Mouse (Mus musculus) liver, embryonic 13.5 days (tissue): Measurements from ENCODE around the gene Zbtb20. TPM values are rescaled to one million over a fixed set of nuclear protein-coding genes. Genes with fewer than 3 reads are reported as not detected.

Source experiments
- ATAC-seq: fragments of 200-750 bp; cut with Nextera tagmentation; 2 replicates; pipeline ENCODE4 v1.8.0; 2017; ENCODE audit warnings: low read depth, mild to moderate bottlenecking, moderate number of reproducible peaks, moderate library complexity
- DNase-seq: peaks from one replicate; pipeline ENCODE4 v3.0.0; 2022
- H3K27ac ChIP-seq: fragments of 300-500 bp; sonication (generic); 2 replicates; pipeline ENCODE4 v1.5.1; 2015; ENCODE audit warnings: moderate library complexity, mild to moderate bottlenecking, inconsistent platforms
- H3K27me3 ChIP-seq: fragments of 300-500 bp; sonication (generic); 2 replicates; pipeline ENCODE4 v1.6.1; 2015; ENCODE audit warnings: mild to moderate bottlenecking, inconsistent platforms
- H3K36me3 ChIP-seq: fragments of 300-500 bp; sonication (generic); 2 replicates; pipeline ENCODE4 v1.6.1; 2015; ENCODE audit warnings: mild to moderate bottlenecking, inconsistent platforms
- H3K4me1 ChIP-seq: fragments of 300-500 bp; sonication (generic); replicated peaks from 2 replicates; pipeline ENCODE4 v1.6.1; 2015; ENCODE audit warnings: inconsistent platforms
- H3K4me2 ChIP-seq: fragments of 300-500 bp; sonication (generic); 2 replicates; pipeline ENCODE4 v1.6.1; 2015; ENCODE audit warnings: inconsistent platforms, mild to moderate bottlenecking, moderate library complexity
- H3K4me3 ChIP-seq: fragments of 300-500 bp; sonication (generic); replicated peaks from 2 replicates; pipeline ENCODE4 v1.5.1; 2015; ENCODE audit warnings: mild to moderate bottlenecking, inconsistent platforms
- H3K9ac ChIP-seq: fragments of 300-500 bp; sonication (generic); 2 replicates; pipeline ENCODE4 v1.6.1; 2015; ENCODE audit warnings: mild to moderate bottlenecking, inconsistent platforms
- H3K9me3 ChIP-seq: fragments of 300-500 bp; sonication (generic); replicated peaks from 2 replicates; pipeline ENCODE4 v1.6.1; 2016; ENCODE audit warnings: inconsistent platforms
- WGBS: fragments of 180-500 bp; shearing (Covaris S2); methylation state at CpG from one replicate; pipeline ENCODE4 v1.1.7; 2015; ENCODE audit not compliant: insufficient replicate concordance; 5-methylcytosine and 5-hydroxymethylcytosine counted together
- polyA plus RNA-seq: library from polyadenylated mRNA; unstranded; fragments of >200 nt; fragmentation: Nextera tagmentation; extraction: Ambion mirVana; gene quantifications from 2 replicates; pipeline ENCODE4 v1.2.1, GENCODE M21; 2015

The Zbtb20 gene
- polyA plus RNA-seq = 2.5 and 2.7 TPM in 2 replicates

DNA sequence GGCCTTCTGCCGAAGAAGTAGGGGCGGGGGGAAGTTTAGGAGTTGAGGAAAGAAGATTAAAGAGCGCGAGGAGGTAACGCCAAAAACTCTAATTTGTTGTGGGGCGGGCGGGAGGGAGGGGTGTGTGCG lies at the start of gene Zbtb20:
TSS of gene Zbtb20 (plus strand) at position 30 of the 129 bp plus-strand sequence.
- H3K9ac ChIP-seq = peak within 1 kb of the TSS; percentile 83
- DNase-seq (no peak), ATAC-seq (no peak)
- no peaks in the 10 kb centered on the region for H3K27me3 ChIP-seq
- no peaks in the 10 kb centered on the region for H3K9me3 ChIP-seq
- 3% methylated on average over 7 of the region's 8 CpGs for WGBS
- no peaks in the 10 kb centered on the region for H3K36me3 ChIP-seq
- peak within 1 kb of the TSS; percentile 79 for H3K4me3 ChIP-seq
- H3K4me1 ChIP-seq = peaks cover 17% of the 10 kb centered on the region
- H3K27ac ChIP-seq = peak within 1 kb of the TSS; percentile 88
- H3K4me2 ChIP-seq = peak within 1 kb of the TSS; percentile 83

DNA sequence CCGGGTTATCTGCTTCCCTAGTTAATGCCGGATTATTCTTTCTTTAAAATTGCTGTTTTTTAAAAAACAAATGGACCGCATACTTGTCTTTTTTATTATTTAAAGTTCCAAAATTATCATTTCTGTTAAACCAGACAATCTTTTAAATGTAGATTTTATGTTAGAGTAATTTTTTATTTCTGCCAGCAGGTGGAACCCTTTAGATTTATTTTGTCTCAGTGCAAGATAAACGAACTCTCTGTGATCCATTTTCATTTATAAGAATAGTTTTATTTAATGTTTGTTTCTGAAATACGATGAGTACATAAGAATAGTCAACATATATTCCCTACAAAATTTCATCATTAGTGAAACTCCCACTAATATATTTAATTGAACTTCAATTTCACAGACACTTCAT lies 39.7 kb upstream of the Zbtb20 start:
- DNase-seq (no peak), ATAC-seq (no peak)
- WGBS = 59% methylated on average over 5 of the region's 5 CpGs
- Histone ChIP-seq H3K27ac (no peak overlapping the region), H3K27me3 (no peaks in the 10 kb centered on the region), H3K4me1 (no peaks in the 10 kb centered on the region), H3K4me2 (no peak overlapping the region), H3K36me3 (no peaks in the 10 kb centered on the region), H3K9me3 (no peaks in the 10 kb centered on the region), H3K9ac (no peak overlapping the region), H3K4me3 (no peak overlapping the region)

DNA sequence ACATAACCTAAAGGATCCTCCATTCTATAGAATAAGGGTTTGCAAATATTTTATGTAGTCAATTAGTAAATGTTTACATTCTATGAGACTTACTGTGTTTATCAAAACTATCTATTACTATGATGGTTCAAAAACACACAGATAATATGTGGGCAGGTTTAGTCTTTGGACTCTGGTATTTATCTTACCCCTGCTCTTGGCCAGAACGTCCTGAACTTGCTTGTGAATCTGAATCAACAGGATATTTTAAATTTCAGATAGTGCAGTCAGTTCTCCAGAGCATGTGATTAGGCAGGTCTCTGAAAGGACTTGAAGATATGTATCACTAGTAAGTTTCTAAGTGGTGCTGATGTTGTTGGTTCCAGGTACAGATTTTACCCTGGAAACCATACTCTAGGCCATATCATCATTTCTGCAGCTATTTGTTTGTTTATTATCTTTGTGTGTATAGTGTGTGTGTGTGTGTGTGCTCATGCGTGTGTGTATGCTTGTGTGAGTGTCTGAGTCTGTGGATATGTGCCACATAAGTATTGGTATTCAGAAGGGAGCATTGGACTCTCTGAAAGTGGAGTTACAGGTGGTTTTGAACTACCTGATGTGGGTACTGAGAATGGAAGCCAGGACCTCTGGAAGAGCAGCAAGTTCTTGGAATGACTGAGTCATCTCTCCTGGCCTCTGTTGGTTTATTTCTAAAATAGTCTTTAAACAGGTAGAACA lies 39.1 kb upstream of the Zbtb20 start:
- no peak overlapping the region for H3K4me3 ChIP-seq
- DNase-seq (no peak), ATAC-seq (no peak)
- no peak overlapping the region for H3K27ac ChIP-seq
- no peaks in the 10 kb centered on the region for H3K9me3 ChIP-seq
- no peaks in the 10 kb centered on the region for H3K36me3 ChIP-seq
- H3K4me1 ChIP-seq = no peaks in the 10 kb centered on the region
- 40% methylated on average over 2 of the region's 2 CpGs for WGBS
- no peaks in the 10 kb centered on the region for H3K27me3 ChIP-seq
- no peak overlapping the region for H3K4me2 ChIP-seq
- no peak overlapping the region for H3K9ac ChIP-seq

DNA sequence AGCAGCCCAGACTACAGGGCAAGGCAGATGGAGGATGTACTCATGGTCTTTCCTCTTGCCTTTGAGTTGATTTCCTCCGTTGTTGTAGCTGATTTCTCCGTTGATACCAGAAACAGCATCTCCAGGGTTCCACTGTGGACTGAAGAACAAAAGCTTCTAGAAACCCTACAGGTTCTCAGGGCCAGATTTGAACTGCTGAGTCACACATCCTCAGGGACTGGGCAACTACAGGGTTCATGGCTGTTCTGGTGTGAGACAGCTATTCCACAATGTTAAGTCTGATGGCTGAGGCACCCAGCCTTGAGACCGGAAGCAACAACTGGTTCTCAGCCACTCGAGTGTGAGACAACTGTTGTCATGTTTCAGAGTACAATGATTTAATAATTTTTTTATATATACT lies 37.5 kb upstream of the Zbtb20 start:
- 64% methylated on average over 4 of the region's 4 CpGs for WGBS
- Histone ChIP-seq H3K27ac (no peak overlapping the region), H3K4me3 (no peak overlapping the region), H3K27me3 (no peaks in the 10 kb centered on the region), H3K4me2 (no peak overlapping the region), H3K36me3 (no peaks in the 10 kb centered on the region), H3K4me1 (no peaks in the 10 kb centered on the region), H3K9ac (no peak overlapping the region), H3K9me3 (no peaks in the 10 kb centered on the region)
- no peak for DNase-seq
- no peak for ATAC-seq

DNA sequence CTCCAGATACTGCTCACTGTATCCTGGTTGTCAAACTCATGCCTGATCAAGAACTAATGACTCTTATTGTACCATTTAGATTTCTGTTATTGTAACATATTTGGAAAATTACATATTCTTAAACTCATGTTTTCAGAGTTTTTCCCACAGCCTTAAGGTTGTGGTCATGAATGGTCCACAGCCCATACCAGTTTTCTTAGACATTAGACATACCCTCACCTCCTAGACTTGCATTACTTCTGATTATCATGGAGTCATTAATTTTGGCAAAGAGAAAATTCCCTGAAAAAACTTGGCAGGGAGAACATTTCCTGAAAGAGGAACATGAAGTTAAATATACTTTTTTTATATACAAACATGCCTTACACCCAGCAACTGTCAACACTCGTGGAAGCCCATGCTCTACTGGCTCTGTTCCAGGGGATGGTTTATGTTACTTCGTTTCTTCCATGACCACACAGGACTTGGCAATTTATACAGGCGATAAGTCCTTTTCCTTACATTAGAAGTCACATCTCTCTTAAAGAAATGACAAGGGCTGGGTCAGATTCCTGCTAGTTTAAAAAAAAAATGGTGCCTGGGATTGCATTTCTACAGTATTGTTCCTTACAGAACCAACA lies 18.0 kb upstream of the Zbtb20 start:
- DNase-seq (no peak), ATAC-seq (no peak)
- H3K27ac ChIP-seq = no peak overlapping the region
- WGBS = 55% methylated on average over 3 of the region's 3 CpGs
- no peaks in the 10 kb centered on the region for H3K27me3 ChIP-seq
- H3K36me3 ChIP-seq = no peaks in the 10 kb centered on the region
- H3K4me3 ChIP-seq = no peak overlapping the region
- H3K9me3 ChIP-seq = no peaks in the 10 kb centered on the region
- no peak overlapping the region for H3K9ac ChIP-seq
- no peaks in the 10 kb centered on the region for H3K4me1 ChIP-seq
- no peak overlapping the region for H3K4me2 ChIP-seq

DNA sequence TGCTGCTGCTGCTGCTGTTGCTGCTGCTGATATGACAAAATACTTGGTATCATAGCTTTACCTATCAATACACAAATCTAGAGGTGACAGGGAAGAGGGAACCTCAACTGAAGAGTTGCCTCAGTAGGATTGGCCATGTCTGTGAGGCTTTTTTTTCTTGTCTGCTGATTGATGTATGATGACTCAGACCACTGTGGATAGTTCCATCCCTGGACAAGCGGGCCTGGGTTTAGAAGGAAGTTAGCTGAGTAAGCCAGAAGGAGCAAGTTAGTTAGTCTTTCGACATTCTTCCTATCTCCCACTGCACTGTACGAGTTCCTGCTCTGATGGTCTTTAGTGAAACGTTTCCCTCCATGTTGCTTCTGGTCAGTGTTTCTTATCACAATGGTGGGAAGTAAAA lies 16.4 kb upstream of the Zbtb20 start:
- Histone ChIP-seq H3K36me3 (no peaks in the 10 kb centered on the region), H3K4me2 (no peak overlapping the region), H3K9me3 (no peaks in the 10 kb centered on the region), H3K4me3 (no peak overlapping the region), H3K27ac (no peak overlapping the region), H3K9ac (no peak overlapping the region), H3K4me1 (no peaks in the 10 kb centered on the region), H3K27me3 (no peaks in the 10 kb centered on the region)
- no peak for DNase-seq
- WGBS = 39% methylated on average over 4 of the region's 4 CpGs
- ATAC-seq = no peak

DNA sequence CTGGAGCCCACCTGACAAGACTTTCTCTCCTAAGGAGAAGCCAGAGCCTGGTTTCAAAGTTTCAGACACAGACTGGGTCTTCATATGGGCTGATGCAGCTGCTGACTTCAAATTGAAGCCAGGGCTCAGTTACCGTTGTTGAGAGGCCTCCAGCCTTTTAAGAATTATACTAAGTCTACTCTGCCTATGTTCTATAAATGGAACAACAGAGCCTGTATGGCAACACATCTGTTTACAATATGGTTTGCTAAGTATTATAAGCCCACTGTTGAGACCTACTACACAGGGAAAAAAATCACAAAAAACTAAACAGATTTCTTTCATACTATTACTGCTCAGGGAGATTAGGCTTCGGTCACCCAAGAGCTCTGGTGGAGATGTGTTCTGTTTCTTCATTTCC lies 12.4 kb upstream of the Zbtb20 start:
- no peak overlapping the region for H3K4me3 ChIP-seq
- H3K9ac ChIP-seq = no peak overlapping the region
- no peak for DNase-seq
- no peak overlapping the region for H3K27ac ChIP-seq
- no peak overlapping the region for H3K4me2 ChIP-seq
- H3K4me1 ChIP-seq = no peaks in the 10 kb centered on the region
- WGBS = 72% methylated on average over 2 of the region's 2 CpGs
- no peak for ATAC-seq
- no peaks in the 10 kb centered on the region for H3K27me3 ChIP-seq
- H3K36me3 ChIP-seq = no peaks in the 10 kb centered on the region
- H3K9me3 ChIP-seq = no peaks in the 10 kb centered on the region

DNA sequence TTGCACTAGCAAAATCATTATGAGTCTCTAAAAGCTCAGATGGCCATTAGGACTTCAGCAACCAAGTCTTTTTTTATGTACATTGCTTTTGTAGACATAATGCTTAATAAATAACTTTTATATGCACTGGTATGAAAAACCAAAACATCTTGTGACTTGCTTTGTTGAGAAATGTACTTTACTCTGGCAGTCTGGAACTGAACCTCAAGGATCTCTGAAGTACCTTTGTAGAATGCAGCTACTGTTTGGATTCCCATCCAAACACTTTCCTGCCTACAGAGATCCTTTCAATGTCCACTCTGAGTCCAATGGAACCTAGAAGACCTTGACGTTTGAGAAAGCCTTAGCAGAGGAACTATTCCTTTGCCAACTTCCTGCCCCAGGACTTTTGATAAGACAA lies 9.6 kb upstream of the Zbtb20 start:
- no peak for DNase-seq
- Histone ChIP-seq H3K9ac (no peak overlapping the region), H3K36me3 (no peaks in the 10 kb centered on the region), H3K9me3 (no peaks in the 10 kb centered on the region), H3K4me1 (peaks cover 2% of the 10 kb centered on the region; the same call in 1 of the 2 replicates), H3K27ac (no peak overlapping the region), H3K4me3 (no peak overlapping the region), H3K27me3 (no peaks in the 10 kb centered on the region), H3K4me2 (no peak overlapping the region)
- WGBS = 28% methylated on average over 1 of the region's 1 CpGs
- no peak for ATAC-seq

DNA sequence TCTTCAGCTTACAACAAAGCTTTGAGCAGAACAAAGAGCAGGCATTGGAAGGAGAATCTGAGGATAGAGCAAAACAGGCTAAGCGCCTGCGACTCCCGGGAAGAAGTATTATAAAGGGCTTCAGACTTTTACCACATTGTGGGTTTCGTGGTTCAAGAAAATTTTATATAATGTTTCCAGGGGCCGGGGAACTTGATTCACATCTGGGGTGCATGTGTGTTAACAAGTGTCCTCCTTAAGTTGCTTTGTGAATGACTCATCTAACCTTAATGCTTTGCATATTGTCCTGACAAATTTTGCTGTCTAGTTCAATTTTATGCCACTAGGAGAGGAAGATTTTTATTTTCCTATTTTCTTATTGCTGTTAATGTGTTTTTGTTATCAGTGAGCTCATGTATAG lies 3.6 kb upstream of the Zbtb20 start:
- Histone ChIP-seq H3K27ac (no peak overlapping the region), H3K9ac (no peak overlapping the region), H3K9me3 (no peaks in the 10 kb centered on the region), H3K36me3 (no peaks in the 10 kb centered on the region), H3K4me1 (peaks cover 17% of the 10 kb centered on the region), H3K27me3 (no peaks in the 10 kb centered on the region), H3K4me3 (no peak overlapping the region), H3K4me2 (no peak overlapping the region)
- ATAC-seq = no peak
- no peak for DNase-seq
- 79% methylated on average over 5 of the region's 5 CpGs for WGBS

DNA sequence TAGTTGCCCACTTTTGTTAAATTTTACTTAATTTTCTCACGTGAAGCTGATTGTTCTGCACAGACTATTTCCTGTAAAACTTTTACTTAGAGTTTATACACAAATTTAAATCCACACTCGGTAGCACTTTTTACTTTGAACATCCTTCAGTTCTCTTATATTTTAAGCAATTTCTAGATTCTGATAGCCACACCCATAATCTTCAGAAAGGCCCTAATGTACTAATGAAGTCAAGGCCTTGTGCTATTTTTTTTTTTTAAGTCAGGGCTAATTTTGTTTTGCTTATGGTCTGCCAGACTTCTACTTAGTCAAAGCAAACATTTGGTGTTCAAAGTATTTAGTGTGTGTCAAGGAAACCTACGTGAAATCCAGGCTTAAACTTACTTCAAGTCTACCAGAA lies 1.7 kb upstream of the Zbtb20 start:
- no peak for DNase-seq
- Histone ChIP-seq H3K36me3 (no peaks in the 10 kb centered on the region), H3K27ac (no peak overlapping the region), H3K9ac (no peak overlapping the region), H3K4me1 (peaks cover 17% of the 10 kb centered on the region), H3K27me3 (no peaks in the 10 kb centered on the region), H3K4me3 (no peak overlapping the region), H3K9me3 (no peaks in the 10 kb centered on the region), H3K4me2 (no peak overlapping the region)
- no peak for ATAC-seq
- 61% methylated on average over 3 of the region's 3 CpGs for WGBS

DNA sequence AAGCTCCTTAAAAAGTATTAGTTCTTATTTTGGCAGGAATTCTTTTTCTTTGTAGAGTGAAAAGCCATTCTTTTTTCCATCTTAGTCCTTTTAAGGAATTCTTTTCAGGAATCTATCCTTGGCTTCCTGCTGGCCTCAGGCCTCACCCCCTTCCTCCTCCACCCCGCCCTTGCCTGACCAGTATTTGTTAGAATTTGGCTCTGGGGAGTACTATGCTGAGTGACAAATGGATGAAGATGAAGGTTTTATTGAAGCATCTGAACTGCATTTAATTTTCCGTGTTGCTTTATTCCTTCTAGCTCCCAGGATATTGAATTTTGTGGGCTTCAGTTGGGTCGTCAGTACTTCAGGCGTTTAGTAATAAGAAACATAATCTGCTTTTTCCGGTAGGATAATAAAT lies 1.2 kb upstream of the Zbtb20 start:
- peak overlapping the region; percentile 75 for H3K9ac ChIP-seq
- ATAC-seq (no peak), DNase-seq (no peak)
- no peaks in the 10 kb centered on the region for H3K9me3 ChIP-seq
- peak overlapping the region; percentile 83 for H3K4me2 ChIP-seq
- H3K36me3 ChIP-seq = no peaks in the 10 kb centered on the region
- peaks cover 17% of the 10 kb centered on the region for H3K4me1 ChIP-seq
- H3K27ac ChIP-seq = peak overlapping the region; percentile 83
- H3K27me3 ChIP-seq = no peaks in the 10 kb centered on the region
- peak overlapping the region; percentile 79 for H3K4me3 ChIP-seq
- WGBS = 4% methylated on average over 5 of the region's 5 CpGs
